Mouse (Mus musculus) myocyte (in vitro differentiated cells): Measurements from ENCODE around the gene Nefh. TPM values are rescaled to one million over a fixed set of nuclear protein-coding genes. Genes with fewer than 3 reads are reported as not detected.

Experiments
- H3K27me3 ChIP-seq: one replicate; pipeline ENCODE4 v1.6.1; 2011; ENCODE audit not compliant: control insufficient read depth, insufficient read depth, insufficient read length
- H3K36me3 ChIP-seq: one replicate; pipeline ENCODE4 v1.6.1; 2011; ENCODE audit not compliant: control insufficient read depth, insufficient read depth
- H3K4me2 ChIP-seq: one replicate; pipeline ENCODE4 v1.6.1; 2011; ENCODE audit warnings: low read depth, control low read depth
- H3K4me3 ChIP-seq: one replicate; pipeline ENCODE4 v1.5.1; 2011; ENCODE audit warnings: mild to moderate bottlenecking, control low read depth, moderate library complexity
- H3K79me2 ChIP-seq: one replicate; pipeline ENCODE4 v1.6.1; 2011; ENCODE audit not compliant: control insufficient read depth, insufficient read depth
- H3ac ChIP-seq: one replicate; pipeline ENCODE4 v1.6.1; 2011; ENCODE audit not compliant: control insufficient read depth, insufficient read length
- CEBPB ChIP-seq: IDR thresholded peaks from 2 replicates; pipeline ENCODE4 v1.6.1; 2011; ENCODE audit warnings: mild to moderate bottlenecking, moderate library complexity; ENCODE audit not compliant: poor library complexity, insufficient read depth, severe bottlenecking
- E2F4 ChIP-seq: IDR thresholded peaks from one replicate; pipeline ENCODE4 v1.6.1; 2011; ENCODE audit warnings: mild to moderate bottlenecking, control low read depth, moderate library complexity; ENCODE audit not compliant: insufficient read depth
- MAX ChIP-seq: IDR thresholded peaks from one replicate; pipeline ENCODE4 v1.6.1; 2011; ENCODE audit warnings: low read depth, mild to moderate bottlenecking, control low read depth
- MYOD1 ChIP-seq, 3 experiments: IDR thresholded peaks; one replicate each; pipeline ENCODE4 v1.6.1; 2011; ENCODE audit warnings: control low read depth in 2 of 3, low read depth in 2 of 3, mild to moderate bottlenecking in 2 of 3, moderate library complexity in 1 of 3; ENCODE audit not compliant: insufficient read length in 2 of 3, control insufficient read depth in 1 of 3
- MYOG ChIP-seq, 3 experiments: IDR thresholded peaks; one replicate each; pipeline ENCODE4 v1.6.1; 2011; ENCODE audit warnings: control low read depth in 2 of 3, low read depth in 2 of 3, mild to moderate bottlenecking in 2 of 3; ENCODE audit not compliant: insufficient read length in 2 of 3, control insufficient read depth in 1 of 3, insufficient read depth in 1 of 3
- POLR2A ChIP-seq: IDR thresholded peaks from one replicate; pipeline ENCODE4 v1.6.1; 2011; ENCODE audit warnings: low read depth, mild to moderate bottlenecking, control low read depth, moderate library complexity; ENCODE audit not compliant: insufficient read length
- POLR2AphosphoS2 ChIP-seq: IDR thresholded peaks from one replicate; pipeline ENCODE4 v1.6.1; 2011; ENCODE audit warnings: low read depth, control low read depth; ENCODE audit not compliant: insufficient read length
- REST ChIP-seq: IDR thresholded peaks from one replicate; pipeline ENCODE4 v1.6.1; 2011; ENCODE audit warnings: mild to moderate bottlenecking, control low read depth, moderate library complexity; ENCODE audit not compliant: insufficient read depth, insufficient read length
- SRF ChIP-seq: IDR thresholded peaks from one replicate; pipeline ENCODE4 v1.6.1; 2011; ENCODE audit warnings: low read depth; ENCODE audit not compliant: control insufficient read depth, insufficient read length
- TCF12 ChIP-seq: IDR thresholded peaks from one replicate; pipeline ENCODE4 v1.6.1; 2011; ENCODE audit warnings: mild to moderate bottlenecking, control low read depth; ENCODE audit not compliant: poor library complexity, insufficient read depth, severe bottlenecking
- TCF3 ChIP-seq: IDR thresholded peaks from one replicate; pipeline ENCODE4 v1.6.1; 2011; ENCODE audit warnings: low read depth, control low read depth; ENCODE audit not compliant: insufficient read length
- USF1 ChIP-seq: IDR thresholded peaks from one replicate; pipeline ENCODE4 v1.6.1; 2011; ENCODE audit warnings: low read depth, mild to moderate bottlenecking, control low read depth, moderate library complexity
- polyA plus RNA-seq: library from polyadenylated mRNA; unstranded; fragments of >200 nt; fragmentation: generic; extraction: Trizol; gene quantifications from one replicate; pipeline ENCODE4 v1.2.1, GENCODE M21; 2012; ENCODE audit warnings: missing spikeins

Gene Nefh
- polyA plus RNA-seq, 1 experiment, result 0.04 TPM

DNA sequence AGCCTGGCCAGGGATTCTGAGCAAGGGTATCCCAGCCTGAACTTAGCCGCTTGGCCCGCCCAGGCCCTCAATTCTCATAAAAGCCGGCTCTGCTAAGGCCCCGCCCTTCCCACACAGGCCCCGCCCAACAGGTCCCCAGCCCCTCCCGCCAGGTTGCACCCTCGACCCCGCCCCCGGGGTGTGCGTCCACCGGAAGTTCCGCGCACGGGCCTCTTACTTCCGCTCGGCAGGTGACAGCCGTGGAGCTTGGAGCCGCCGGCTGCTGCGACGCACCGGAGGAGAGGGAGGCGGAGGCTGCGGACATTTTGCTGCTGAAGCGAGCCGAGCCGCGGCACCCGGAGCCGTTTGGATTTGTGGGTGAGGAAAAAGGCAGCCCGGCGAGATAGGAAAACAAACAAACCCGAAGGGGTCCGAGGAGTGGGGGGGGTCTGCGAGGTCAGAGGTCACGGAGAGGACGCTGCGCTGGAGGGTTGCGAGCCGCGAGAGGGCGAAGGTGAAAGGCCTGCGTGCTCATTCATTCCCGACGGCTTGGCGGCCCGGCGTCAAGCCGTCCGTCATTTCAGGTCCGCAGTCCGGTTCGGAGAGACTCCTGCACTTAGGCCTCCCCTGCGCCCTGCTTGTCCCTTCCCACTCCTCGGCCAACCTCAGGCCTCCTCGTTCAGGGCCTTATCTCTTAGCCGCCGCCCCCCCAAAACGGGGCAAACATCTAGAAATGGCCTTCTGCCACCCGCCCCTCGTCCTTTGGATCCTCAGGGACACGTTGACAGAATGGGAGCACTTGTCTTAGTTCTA is 39.0 kb upstream of the Nefh start, which contains the start of gene Ap1b1:
Gene Ap1b1, plus strand, starts transcription at position 130 of the 792 bp plus-strand sequence.
- peak within 1 kb of the TSS; percentile 48 for H3ac ChIP-seq
- no peaks in the 10 kb centered on the region for H3K79me2 ChIP-seq
- peak within 1 kb of the TSS; percentile 70 for H3K4me3 ChIP-seq
- TF ChIP-seq POLR2A, result peak; percentile 67
- TF ChIP-seq MYOD1 (IDR thresholded peaks at IDR 0.05; ENCODE audit: control insufficient read depth in 1 of 3, insufficient read length in 2 of 3, low read depth in 2 of 3), result peak in 1 of 3 experiments; percentile 29
- peak in 1 of 3 experiments; percentile 38 for TF ChIP-seq MYOG (IDR thresholded peaks at IDR 0.05; ENCODE audit: control insufficient read depth in 1 of 3, insufficient read depth in 1 of 3, insufficient read length in 2 of 3, low read depth in 2 of 3)
- TF ChIP-seq SRF, result no peak
- no peaks in the 10 kb centered on the region for H3K36me3 ChIP-seq
- H3K27me3 ChIP-seq, result no peaks in the 10 kb centered on the region
- H3K4me2 ChIP-seq, result peak within 1 kb of the TSS; percentile 90

DNA sequence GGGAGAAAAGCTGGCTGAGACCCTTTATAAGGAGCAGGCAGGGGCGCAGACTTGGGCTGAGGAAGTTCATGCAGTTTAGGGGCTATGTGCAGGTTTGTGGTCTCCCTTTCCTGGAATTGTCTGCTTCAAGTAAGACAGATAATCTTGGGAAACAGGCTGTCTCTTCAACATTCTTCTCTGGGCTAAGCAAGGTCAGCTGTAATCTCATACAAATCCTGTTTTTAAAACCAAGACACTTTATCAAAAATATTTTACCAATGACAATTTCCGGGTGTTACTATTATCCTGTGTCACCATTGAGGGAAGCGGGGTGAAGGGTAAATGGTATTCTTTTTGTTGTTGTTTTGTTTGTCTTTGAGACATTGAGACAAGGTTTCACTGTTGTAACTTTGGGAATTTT is 36.9 kb upstream of the Nefh start:
- no peak overlapping the region for H3ac ChIP-seq
- no peaks in the 10 kb centered on the region for H3K27me3 ChIP-seq
- H3K4me3 ChIP-seq, result no peak overlapping the region
- no peak overlapping the region for H3K4me2 ChIP-seq
- H3K79me2 ChIP-seq, result no peaks in the 10 kb centered on the region
- TF ChIP-seq TCF12 (no peak), USF1 (no peak), POLR2A (no peak), SRF (no peak), TCF3 (no peak), POLR2AphosphoS2 (no peak), MAX (no peak), MYOD1 (IDR thresholded peaks at IDR 0.05; ENCODE audit: control insufficient read depth in 1 of 3, insufficient read length in 2 of 3, low read depth in 2 of 3) (no peak), REST (no peak), E2F4 (no peak), CEBPB (no peak), MYOG (IDR thresholded peaks at IDR 0.05; ENCODE audit: control insufficient read depth in 1 of 3, insufficient read depth in 1 of 3, insufficient read length in 2 of 3, low read depth in 2 of 3) (no peak)
- H3K36me3 ChIP-seq, result no peaks in the 10 kb centered on the region

DNA sequence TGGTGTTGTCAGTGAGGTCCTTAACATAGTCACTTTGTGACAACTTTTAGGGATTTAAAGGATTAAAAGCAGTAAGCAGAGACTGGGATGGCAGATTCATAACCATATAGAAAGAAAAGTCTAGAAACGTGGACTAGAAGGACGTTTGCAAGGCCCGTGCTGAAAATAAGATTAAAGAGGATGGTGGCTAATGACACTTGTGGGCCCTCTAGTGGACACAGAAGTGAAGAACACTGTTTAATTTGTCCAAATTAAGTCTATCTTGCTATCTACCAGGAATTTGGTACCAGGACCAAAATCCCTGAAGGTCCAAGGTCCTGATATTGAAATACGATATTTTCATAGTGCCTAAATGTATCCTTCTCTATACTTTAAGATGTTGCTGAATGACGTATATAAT is 36.4 kb upstream of the Nefh start:
- no peak overlapping the region for H3K4me2 ChIP-seq

DNA sequence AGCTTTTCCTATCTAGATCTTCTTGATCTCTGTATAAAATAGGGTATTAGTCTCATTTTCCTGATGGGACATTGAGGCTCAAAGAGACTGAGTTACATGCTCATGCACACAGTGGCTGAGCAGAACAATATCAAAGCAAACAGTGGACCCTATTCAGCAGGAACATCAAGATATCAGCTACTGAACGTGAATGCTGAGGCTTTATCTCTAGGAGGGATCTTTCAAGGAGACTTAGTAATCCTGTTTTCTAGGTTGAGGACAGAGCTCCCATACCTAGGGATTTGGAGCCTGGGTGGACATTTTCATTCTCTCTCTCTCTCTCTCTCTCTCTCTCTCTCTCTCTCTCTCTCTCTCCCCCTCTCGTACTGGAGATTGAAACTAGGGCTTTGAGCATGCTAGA is 35.7 kb upstream of the Nefh start:
- Histone ChIP-seq H3K36me3 (no peaks in the 10 kb centered on the region), H3K4me2 (no peak overlapping the region), H3ac (no peak overlapping the region), H3K4me3 (no peak overlapping the region), H3K79me2 (no peaks in the 10 kb centered on the region), H3K27me3 (no peaks in the 10 kb centered on the region)
- no peak for TF ChIP-seq MAX
- TF ChIP-seq POLR2AphosphoS2, result no peak
- TF ChIP-seq MYOG (IDR thresholded peaks at IDR 0.05; ENCODE audit: control insufficient read depth in 1 of 3, insufficient read depth in 1 of 3, insufficient read length in 2 of 3, low read depth in 2 of 3), result no peak
- no peak for TF ChIP-seq TCF12
- no peak for TF ChIP-seq REST
- TF ChIP-seq E2F4, result no peak
- no peak for TF ChIP-seq CEBPB
- no peak for TF ChIP-seq USF1
- TF ChIP-seq SRF, result no peak
- TF ChIP-seq TCF3, result no peak
- TF ChIP-seq POLR2A, result no peak
- TF ChIP-seq MYOD1 (IDR thresholded peaks at IDR 0.05; ENCODE audit: control insufficient read depth in 1 of 3, insufficient read length in 2 of 3, low read depth in 2 of 3), result no peak

More for the DNA sequence above, 36.4 kb upstream of the Nefh start:
- Histone ChIP-seq H3K27me3 (no peaks in the 10 kb centered on the region), H3K4me3 (no peak overlapping the region), H3K79me2 (no peaks in the 10 kb centered on the region), H3ac (no peak overlapping the region), H3K36me3 (no peaks in the 10 kb centered on the region)
- TF ChIP-seq MYOG (IDR thresholded peaks at IDR 0.05; ENCODE audit: control insufficient read depth in 1 of 3, insufficient read depth in 1 of 3, insufficient read length in 2 of 3, low read depth in 2 of 3) (no peak), E2F4 (no peak), REST (no peak), TCF12 (no peak), MAX (no peak), POLR2A (no peak), SRF (no peak), CEBPB (no peak), POLR2AphosphoS2 (no peak), USF1 (no peak)
